Mouse (Mus musculus): ENCODE measurements around the gene Il22ra2.

DNA sequence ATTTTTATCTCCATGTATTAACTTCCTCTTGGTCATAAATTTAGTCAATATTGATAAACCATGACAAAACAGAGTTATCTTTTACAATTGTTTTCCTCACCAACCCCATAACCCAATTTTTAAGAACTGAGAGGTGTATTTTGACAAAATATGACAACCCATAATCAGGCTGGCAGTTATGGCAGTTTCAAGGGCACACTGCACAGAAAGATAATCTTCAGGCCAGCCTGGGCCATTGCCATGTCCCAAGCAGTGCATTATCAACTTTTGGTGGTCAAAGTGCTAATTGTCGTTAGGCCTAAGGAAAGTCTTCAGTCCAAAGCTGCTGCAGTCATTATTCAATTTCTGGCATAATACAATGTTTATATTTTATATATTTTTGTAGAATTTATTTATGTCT is 37.0 kb upstream of the Il22ra2 start:
- TF ChIP-seq MAX (IDR thresholded peaks at IDR 0.05; ENCODE audit: low read length) (no peak), CTCF (conservative IDR thresholded peaks at IDR 0.05 in 1 of 2, IDR thresholded peaks at IDR 0.05 in 1 of 2; ENCODE audit: low read depth in 2 of 2, low read length in 2 of 2) (no peak), ZC3H11A (IDR thresholded peaks at IDR 0.05; ENCODE audit: low read depth, low read length) (no peak), POLR2A (IDR thresholded peaks at IDR 0.05; ENCODE audit: low read depth, low read length) (no peak), BHLHE40 (IDR thresholded peaks at IDR 0.05; ENCODE audit: low read depth, low read length) (no peak), TCF12 (IDR thresholded peaks at IDR 0.05; ENCODE audit: low read depth, low read length) (no peak), TBP (conservative IDR thresholded peaks at IDR 0.05; ENCODE audit: low read depth, low read length) (no peak), MAFK (IDR thresholded peaks at IDR 0.05; ENCODE audit: insufficient replicate concordance, low read length) (no peak)

Measured in CH12.LX (cell line).